Mouse (Mus musculus): ENCODE measurements around the gene Olfr1090. TPM values are rescaled to one million over a fixed set of nuclear protein-coding genes. Genes with fewer than 3 reads are reported as not detected.

Olfr1090 gene
- polyA plus RNA-seq (2017; shearing (Covaris generic)), result not detected

DNA sequence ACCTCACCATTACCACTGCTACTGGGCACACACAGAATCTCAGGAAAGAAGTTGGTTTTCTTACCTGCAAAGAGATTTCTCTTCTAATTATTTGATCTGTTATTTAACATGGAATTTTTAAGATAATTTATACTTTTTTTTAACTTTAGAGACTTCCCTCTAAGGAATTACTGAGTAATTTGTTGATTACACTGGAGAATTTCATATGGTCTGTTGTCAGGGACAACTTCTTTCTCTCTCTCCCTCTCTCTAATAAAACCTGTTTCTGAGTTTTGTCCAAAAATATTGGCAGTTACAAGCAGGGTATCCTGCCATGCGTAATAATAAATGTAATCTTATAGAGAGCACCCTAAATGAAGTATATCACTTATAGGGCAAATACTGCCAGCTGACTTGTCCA lies at the start of gene Olfr1090:
Olfr1090 (minus strand) TSS at position 101 of the 400 bp plus-strand sequence.

GRCm38 (mm10) chr2:86782179-86782578 lies 23.4 kb upstream of the Olfr1090 start, which contains the start of gene Olfr1093:
Gene Olfr1093, plus strand, starts transcription at chr2:86782479.

GRCm38 (mm10) chr2:86733601-86734000 lies 25.2 kb downstream of the Olfr1090 start, which contains the start of gene Olfr1089:
Gene Olfr1089, minus strand, starts transcription at chr2:86733701.

Other genes starting within 250 kb of the Olfr1090 start
- not detected for gene Olfr1079, start 216.5 kb downstream of the Olfr1090 start, polyA plus RNA-seq (2017; shearing (Covaris generic))
- not detected for gene Olfr1080, start 200.8 kb downstream of the Olfr1090 start, polyA plus RNA-seq (2017; shearing (Covaris generic))
- not detected for gene Olfr1082, start 160.0 kb downstream of the Olfr1090 start, polyA plus RNA-seq (2017; shearing (Covaris generic))
- not detected for gene Olfr1084, start 119.3 kb downstream of the Olfr1090 start, polyA plus RNA-seq (2017; shearing (Covaris generic))
- gene Olfr1085, start 97.0 kb downstream of the Olfr1090 start, polyA plus RNA-seq (2017; shearing (Covaris generic)), result not detected
- gene Olfr1086, start 78.9 kb downstream of the Olfr1090 start, polyA plus RNA-seq (2017; shearing (Covaris generic)), result not detected
- gene Olfr1087, start 60.6 kb downstream of the Olfr1090 start, polyA plus RNA-seq (2017; shearing (Covaris generic)), result not detected
- gene Olfr1089, start 25.3 kb downstream of the Olfr1090 start, polyA plus RNA-seq (2017; shearing (Covaris generic)), result not detected
- gene Olfr1093, start 23.5 kb upstream of the Olfr1090 start, polyA plus RNA-seq (2017; shearing (Covaris generic)), result not detected
- not detected for gene Olfr141, start 51.0 kb upstream of the Olfr1090 start, polyA plus RNA-seq (2017; shearing (Covaris generic))
- not detected for gene Olfr1094, start 65.7 kb upstream of the Olfr1090 start, polyA plus RNA-seq (2017; shearing (Covaris generic))
- not detected for gene Olfr1095, start 92.7 kb upstream of the Olfr1090 start, polyA plus RNA-seq (2017; shearing (Covaris generic))
- gene Gm13723, start 115.8 kb upstream of the Olfr1090 start, polyA plus RNA-seq (2017; shearing (Covaris generic)), result not detected
- gene Olfr1097, start 133.2 kb upstream of the Olfr1090 start, polyA plus RNA-seq (2017; shearing (Covaris generic)), result not detected
- not detected for gene Olfr1098, start 165.6 kb upstream of the Olfr1090 start, polyA plus RNA-seq (2017; shearing (Covaris generic))
- gene Olfr1099, start 201.7 kb upstream of the Olfr1090 start, polyA plus RNA-seq (2017; shearing (Covaris generic)), result not detected
- not detected for gene Olfr1100, start 221.0 kb upstream of the Olfr1090 start, polyA plus RNA-seq (2017; shearing (Covaris generic))
- gene Olfr1101, start 232.2 kb upstream of the Olfr1090 start, polyA plus RNA-seq (2017; shearing (Covaris generic)), result not detected
- not detected for gene Olfr1102, start 239.4 kb upstream of the Olfr1090 start, polyA plus RNA-seq (2017; shearing (Covaris generic))